Mouse (Mus musculus) urinary bladder, postnatal 36 days (tissue): Measurements from ENCODE around the gene Gm45785.
"Not testable (repeated sequence)": the region's sequence is repeated elsewhere in the genome, so short reads cannot be mapped to it uniquely, and the experiment has no call there.

Experiments
- DNase-seq, 2 experiments: peaks; one replicate each; pipeline ENCODE4 v3.0.0; 2022; ENCODE audit warnings: low spot score in 2 of 2, mixed read lengths in 1 of 2

The Gm45785 gene

DNA sequence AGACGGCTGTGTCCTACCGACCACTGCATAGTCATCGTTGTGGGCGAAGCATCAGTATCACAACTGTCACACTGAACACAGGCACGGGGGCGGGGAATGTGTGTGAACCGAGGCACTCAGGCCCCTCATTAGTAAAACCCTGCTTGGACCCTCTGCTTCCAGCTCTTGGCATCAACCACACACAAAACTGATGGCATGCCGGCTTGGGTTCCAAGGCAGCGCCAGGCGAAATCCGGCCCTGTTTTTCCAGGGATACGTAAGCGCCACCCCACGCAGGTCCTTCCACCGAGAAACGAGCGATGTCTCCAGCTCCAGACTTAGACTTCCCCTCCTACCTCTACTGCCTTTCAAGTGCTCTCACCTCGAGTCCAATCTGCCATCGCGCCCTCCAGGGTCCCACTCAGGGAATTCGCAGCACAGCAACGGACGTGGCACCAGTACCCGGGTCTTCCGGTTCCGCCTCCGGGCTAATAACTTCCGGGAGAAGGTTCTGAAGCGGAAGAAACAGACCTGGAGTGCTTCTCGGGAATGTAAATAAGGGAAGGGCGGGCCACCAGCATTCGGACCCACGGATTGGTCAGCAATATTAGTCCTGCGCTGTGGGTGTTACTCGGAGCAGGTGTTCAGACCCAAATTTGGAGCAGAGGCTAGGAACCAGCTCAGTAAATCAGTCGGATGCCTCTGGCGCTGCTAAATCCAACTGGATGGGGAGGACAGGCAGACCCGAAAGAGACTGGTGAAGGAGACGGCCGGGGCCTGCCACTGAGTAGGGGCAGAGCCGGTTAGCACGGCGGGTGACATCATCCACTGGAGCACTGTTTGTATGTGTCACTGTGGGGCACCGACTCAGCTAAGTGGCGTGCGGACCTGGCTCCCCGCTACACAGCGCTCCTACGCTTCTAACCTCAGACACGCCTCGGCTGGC lies at the start of gene Gm45785:
Gene Gm45785 (minus strand): TSS at position 472 of the 925 bp plus-strand sequence.
- peak; percentile 79 to 88 for DNase-seq

DNA sequence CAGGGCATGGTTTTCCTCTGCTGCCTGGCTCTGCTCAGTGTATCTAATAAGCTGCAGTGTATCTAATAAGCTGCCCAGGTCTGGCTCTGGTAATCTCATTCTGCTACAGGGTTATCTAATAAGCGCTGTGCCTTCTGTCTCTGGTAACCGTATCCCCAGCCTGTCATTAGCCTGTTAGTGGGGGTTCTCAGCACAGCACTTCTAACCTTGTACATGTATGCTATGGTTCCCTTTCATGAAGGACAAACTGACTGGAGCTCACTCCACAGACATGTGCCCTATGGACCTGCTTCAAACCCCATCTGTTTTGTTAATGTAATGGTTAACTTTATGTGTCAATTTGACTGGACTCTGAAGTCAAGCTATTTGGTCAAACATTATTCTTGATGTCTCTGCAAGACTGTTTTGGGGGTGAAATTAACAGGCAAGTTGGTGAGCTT lies 49.5 kb upstream of the Gm45785 start:
- DNase-seq: no peak

DNA sequence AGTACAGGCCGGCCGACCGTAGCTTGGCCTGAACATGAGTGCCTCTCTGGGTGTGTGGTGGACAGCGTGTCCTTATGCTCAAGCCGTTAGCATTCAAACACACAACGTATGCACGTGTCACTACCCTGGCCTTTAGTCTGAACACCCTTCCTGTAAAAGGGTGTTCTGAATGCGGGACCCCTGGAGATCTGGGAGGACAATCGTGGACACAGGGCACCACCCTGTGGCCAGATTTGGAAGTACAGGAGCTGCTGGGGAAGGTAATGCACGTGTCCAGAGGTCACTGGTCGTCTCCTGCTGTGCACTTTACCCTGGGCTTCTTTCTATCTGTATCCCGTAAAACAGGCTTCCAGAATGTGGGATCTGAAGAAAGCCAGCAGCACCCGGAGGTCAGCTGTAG lies 47.1 kb upstream of the Gm45785 start:
- DNase-seq: peak; percentile 66 to 76

DNA sequence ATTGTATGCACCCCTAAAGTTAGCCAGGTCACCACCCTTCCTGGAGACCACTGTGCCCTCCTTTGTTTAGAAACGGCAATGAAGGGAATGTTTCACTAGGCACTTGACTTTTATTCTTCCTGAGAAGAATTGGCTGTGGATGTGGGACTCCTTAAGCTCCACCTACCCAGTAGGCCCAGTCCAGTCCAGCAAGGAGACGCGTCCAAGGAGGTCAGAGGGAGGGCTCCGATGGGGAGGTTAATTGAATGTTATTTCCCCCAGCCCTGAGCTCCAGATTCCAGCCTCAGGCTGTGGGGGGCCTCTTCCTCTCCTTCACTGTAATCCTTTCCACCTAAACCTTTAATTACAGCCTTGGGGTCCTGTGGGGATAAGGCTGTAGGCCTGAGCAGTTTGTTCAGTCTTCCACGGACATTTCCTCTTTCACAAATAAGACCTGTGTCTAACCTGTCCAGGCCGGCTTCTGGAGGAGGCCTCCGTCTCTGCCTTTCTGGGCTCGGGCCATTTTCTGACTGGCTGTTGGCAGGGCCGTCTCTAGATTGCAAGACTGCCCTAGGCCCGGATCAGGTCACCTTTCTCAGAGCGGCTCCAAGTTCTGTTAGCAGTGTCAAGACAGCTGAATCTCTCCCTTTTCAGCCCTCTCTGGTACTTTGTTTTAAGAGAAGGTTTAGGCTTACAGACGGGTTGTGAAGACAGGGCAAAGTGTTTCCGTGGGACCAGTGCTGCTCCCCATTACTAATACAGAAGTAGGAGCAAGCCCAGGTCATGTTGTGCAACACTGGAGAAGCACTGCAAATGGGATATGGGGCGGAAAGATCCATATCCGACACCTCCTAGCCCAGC lies 46.1 kb upstream of the Gm45785 start:
- DNase-seq: peak in 1 of 2 experiments; percentile 44

DNA sequence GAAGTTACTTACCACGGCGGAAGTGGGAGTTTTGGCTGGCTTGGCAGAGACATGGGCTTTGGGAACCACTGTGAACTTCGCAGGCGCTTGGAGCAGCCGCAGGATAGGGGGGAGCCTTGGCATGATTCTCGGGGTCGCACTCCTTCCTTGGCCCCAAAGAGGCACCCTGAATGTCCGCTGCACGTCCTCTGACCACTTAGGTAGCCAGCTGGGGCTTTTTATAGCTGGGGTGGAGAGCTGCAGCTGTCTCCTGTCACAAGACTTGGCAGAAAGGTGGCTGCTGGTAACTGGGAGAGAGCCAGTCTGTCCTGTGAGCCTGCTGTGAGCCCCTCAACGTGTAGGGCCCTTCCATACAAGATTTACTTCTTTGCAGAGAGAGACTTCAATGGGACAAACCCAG lies 44.1 kb upstream of the Gm45785 start, which contains the start of gene Cox8b:
Gene Cox8b (minus strand): TSS at position 227 of the 400 bp plus-strand sequence.
- DNase-seq: no peak

DNA sequence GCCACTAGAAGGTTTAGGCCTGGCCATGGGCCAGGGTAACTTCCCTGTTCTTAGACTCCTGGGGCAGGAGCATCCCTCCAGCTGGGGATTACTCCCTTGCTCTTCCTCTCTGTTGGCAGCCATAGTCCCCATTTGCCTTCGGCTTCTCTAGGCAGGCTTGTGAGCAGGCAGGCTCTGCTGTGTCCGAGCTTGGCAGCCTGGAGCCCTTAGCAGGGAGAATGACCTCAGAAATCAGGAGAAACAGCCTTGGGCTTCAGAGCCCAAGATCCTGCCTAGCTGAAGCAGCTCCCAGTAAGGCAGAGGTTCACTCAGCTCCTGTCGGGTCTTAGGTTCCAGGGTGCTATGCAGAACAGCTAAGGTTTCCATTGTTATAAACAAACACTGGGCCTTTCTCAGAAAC lies 43.0 kb upstream of the Gm45785 start:
- no peak for DNase-seq

DNA sequence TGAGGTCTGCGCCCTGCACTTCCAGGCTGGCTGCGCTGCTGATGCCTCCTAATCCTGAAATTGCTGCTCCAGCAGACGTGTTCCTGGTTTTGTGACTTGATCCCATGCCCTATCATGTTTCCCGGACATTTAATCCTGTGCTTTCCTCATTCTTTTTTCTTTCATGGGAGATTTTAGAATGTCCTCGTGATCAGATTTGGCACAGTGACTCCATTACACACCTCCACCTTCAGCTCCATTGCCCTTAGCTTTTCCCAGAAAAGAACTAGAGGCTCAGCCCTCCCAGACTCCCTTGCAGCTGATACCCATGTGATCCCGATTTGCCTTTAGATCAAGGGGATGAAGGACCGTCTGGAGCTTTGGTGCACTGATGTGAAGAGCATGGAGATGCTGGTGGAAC lies 41.7 kb upstream of the Gm45785 start:
- DNase-seq: no peak

DNA sequence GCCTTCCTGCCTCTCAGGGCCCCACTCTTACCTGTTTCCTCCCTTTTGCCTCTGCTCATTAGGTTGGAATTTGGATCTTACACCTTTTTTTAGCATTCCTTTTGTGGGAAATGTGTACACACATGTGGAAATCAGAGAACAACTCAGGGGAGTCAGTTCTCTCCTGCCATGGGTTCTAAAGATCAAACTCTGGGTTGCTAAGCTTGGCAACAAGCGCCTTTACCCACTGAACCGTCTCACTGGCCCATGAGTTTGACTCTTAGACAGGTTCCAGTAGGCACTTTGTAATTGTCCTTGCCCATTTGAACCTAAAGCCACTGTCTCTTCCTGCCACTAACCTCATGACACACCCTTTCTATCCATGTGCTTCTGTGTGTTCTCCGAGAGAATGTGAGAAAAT lies 38.5 kb upstream of the Gm45785 start:
- no peak for DNase-seq

DNA sequence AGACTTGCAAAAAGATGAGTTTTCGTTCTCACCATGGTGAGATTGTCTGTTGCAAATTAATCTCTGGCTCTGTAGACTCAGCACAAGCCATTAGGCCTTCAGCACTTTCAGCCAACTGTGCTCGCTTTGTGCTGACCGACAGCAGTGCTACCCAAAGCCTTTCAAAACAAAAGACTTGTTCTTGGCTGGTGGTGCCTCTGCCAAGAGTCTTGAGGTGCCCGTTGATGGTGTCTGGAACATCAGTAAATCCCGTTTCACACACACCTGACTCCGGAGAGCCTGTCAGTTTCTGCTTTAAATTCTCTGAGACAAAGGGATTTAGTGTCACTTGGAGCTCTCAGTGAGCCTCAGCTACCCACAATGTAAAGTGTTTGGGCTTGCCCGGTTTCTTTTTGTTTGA lies 37.9 kb upstream of the Gm45785 start:
- DNase-seq: no peak

DNA sequence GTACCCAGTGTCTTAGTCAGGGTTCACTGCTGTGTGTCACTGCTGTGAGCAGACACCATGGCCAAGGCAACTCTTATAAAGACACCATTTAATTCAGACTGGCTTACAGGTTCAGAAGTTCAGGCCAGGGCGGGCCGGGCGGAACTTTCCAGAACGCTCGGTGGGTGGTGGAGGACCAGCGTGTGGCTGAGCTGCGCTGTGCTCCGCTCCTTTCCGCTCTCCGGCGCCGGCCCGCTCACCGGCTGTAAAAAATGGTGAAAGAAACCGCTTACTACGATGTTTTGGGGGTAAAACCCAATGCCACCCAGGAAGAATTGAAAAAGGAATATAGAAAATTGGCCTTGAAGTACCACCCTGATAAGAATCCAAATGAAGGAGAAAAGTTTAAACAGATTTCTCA lies 34.5 kb upstream of the Gm45785 start:
- not testable (repeated sequence) for DNase-seq

DNA sequence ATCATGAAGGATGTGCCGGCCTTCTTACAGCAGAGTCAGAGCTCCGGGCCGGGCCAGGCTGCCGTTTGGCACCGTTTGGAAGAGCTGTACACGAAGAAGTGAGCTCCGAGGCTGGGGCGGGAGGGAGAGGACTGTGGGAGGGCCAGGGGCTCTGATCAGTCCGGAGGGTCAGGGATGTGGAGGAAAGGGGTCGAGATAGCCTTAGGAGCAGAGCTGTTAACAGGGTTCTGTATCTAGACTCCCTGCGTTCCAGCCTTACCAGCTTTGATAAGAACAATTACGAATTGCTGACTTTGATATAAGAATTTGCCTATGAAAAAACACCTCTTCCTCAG lies 26.3 kb upstream of the Gm45785 start:
- DNase-seq: no peak

DNA sequence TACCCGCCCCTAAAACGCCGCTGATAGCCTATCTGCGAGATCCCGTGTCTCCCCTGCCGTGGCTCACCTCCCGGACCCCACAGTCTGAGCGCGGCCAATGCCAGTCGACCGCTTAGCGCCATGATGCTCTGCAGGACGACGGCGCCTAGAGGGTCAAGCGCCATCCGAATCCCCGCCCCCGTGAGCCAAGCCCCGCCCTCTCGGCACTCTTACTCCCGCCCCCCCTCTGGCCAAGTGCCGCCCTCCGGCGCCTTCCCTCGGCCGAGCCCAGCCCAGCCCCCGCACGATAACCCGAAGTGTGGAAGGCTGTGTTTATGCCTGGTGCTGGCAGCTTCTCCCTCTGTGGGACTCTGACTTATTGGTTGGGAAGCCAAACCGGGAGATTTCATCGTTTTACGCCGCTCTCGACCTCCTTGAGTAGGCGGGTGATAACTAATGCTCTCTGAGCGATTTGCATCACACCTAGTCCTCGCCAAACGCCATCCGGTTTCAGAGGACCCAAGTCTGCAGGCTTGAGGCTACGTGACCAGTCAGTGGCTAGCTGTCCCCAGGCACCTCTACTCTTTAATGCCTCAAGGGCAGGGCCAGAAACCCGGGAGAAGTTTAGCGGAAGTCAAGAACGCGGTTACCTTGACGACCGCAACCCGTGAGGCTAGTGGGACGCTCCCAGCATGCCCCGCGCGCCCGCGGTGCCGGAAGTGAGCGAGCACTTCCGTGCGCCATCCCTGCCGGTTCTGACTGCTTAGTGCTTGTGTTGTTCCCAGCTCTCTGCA lies 25.8 kb upstream of the Gm45785 start, which contains the start of the genes Psmd13 and Sirt3:
Gene Psmd13 (plus strand): TSS at position 273 of the 773 bp plus-strand sequence.
Gene Sirt3 (minus strand): TSS at position 614 of the 773 bp plus-strand sequence.
- DNase-seq: peak; percentile 89 to 92

DNA sequence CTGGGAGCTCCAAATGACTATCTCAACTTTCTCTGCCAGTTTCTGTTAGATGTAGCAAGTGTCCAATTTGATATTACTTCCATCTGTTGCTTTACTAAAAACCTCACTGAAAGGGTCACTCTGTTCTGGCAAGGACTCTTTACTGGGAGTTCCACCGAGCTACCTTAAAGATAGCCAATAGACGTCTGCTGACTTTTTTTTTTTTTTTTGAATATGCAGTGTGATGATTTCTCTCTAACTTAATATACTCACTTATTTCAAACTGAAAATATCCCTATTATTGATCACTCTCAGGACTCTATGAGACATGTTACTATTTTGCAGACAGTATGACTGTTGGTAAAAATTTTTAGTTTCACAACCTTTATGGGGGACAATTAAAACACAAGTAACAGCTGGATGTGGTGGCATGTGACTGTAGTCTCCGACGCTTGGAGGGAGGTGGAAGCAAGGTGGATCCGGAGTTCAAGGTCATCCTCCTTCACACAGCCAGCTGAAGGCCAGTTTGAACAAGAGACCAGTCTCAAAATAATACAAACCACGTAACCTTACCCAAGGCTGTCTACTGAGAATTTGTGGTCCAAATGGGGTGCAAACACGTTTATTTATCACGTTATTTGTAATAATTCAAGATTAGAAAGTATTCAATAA lies 24.9 kb upstream of the Gm45785 start:
- no peak for DNase-seq

DNA sequence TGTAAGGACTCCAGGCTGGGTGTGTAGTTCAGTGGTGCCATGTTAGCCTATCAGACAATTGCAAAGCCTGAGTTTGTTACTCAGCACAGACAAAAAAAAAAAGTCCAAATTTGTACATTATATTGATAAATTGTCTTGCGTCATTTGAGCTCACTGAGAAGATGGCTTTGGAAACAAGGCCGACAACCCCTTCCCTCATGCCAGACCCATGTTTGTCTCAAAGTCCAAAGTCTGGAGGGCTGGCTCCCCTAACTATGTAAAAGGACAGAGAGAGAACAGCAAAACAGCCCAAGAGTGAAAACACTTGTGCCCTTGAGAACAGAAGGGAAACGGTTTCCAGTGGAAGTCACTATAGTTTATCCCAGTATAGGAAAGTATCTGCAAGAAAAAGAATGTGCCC lies 24.3 kb upstream of the Gm45785 start:
- DNase-seq: no peak

DNA sequence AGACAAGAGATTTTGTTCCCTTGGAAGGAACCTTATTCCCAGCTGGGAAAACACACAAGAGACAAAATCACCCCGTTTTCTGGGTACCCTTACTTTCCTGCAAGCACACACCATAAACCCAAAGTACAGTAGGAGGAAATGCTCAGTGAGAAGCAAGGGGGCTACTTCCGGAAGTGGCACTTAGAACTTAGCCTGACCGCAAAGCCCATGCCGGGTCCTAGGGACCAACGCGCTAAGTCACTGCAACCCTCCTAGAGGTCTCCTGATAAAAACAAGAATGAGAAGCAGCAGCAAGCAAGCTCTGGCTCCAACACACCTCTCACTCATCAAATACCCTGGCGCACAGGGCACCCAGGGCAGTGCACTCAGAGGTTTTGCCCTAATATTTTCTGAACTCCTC lies 23.2 kb upstream of the Gm45785 start:
- no peak for DNase-seq

DNA sequence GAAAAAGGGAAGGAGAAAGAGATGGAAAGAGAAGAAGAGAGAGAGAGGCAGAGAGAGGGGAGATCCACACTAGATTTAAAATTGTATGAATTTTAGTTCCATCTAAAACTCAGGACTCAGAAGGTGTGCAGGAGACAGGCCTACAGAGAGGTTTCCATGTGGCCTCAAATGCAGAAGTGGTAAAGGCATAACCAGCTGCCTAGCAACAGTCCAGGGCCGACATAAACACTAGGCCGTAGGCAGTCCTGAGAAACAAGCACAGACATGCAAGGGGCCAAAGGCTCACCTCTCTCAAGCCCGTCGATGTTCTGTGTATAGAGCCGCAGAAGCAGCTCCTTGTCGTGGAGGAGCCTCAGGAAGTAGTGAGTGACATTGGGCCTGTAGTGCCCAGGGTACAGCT lies 21.2 kb upstream of the Gm45785 start:
- no peak for DNase-seq

DNA sequence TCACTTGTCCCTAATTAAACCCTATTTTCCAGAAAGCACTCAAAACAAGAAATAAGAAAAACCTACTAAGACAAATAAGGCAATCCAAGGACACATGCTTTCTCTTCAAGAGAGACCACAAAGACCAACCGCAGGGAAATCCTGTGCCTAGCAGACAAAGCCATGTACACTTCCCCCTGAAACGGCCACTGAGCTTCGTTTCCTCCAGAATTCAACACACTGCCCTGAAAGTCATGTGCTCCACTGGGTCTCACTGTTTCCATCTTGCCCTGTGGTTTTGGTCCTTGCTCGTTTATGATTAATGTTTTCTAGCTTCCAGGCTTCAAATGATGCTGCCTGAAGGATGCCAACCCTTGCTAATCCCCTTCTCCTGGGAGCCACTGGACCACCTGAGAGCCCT lies 18.1 kb upstream of the Gm45785 start:
- no peak for DNase-seq

DNA sequence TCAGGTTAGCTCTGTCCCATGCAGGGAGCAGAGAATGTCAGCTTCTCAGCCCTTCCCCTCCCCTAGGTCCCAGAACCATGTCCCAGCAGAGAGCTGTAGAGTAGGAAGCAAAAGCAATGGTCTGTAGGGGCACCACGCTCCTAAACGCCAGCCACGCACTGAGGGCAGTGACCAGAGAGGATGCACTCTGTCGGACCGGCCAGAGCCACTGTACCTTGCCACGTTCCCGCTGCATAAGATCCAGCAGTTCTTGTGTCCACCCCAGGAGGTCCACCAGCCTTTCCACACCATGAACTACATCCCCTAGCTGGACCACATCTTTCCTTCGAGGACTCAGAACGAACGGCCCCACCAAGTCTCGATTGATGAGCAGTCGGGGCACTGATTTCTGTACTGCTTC lies 8.6 kb upstream of the Gm45785 start:
- no peak for DNase-seq

DNA sequence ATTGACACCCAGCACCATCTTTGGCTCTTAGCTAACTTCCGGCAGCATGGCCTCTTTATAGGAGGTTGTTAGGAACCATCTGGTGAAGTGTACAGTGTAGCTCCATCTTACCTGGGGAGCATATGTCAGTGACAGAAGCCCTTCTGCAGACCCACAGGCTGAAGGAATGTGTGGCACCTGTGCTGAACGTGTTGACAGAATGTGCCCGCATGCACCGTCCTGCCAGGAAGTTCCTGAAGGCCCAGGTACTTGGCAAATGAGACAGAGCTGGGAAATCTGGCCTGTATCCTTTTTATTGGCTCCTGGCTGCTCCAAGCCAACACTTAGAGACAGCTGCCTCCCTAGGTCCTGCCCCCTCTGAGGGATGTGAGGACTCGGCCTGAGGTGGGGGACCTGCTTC lies 4.6 kb upstream of the Gm45785 start:
- no peak for DNase-seq

DNA sequence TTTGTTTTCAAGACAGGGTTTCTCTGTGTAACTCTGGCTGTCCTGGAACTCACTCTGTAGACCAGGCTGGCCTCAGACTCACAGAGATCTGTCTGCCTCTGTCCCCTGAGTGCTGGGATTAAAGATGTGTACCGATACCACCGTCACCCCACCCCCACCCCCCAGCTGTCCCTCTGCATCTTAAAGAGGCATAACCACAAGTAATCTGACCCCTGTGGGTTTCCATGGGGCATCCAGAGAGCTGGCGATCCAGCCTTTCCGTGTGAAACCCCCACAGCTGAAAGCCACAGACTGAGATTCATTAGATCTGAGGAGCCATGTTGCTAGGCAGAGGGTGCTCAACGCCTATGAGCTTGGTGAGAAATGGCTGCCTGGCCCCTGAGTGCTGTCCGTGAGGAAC lies 3.9 kb upstream of the Gm45785 start:
- no peak for DNase-seq

DNA sequence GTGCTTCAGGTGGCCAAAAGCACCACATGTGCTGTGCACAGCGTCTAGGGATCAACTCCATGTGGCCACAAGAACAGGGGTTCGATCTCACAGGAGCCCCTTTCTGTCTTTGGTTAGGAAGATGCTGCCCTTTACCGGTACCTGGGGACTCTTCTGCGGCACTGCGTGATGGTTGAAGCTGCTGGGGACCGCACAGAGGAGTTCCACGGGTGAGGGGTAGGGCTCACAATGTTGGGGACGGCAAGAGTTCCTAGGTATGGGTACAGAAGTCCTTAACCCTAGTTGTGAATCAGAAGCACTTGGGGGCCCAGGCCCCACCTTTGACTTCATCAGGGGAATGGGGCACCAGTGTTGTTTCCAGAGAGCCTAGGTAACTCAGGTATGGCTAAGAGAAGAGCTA lies 2.6 kb upstream of the Gm45785 start:
- DNase-seq: no peak
